Mouse (Mus musculus): ENCODE results near the gene Kdelr2. TPM values are rescaled to one million over a fixed set of nuclear protein-coding genes. Genes with fewer than 3 reads are reported as not detected.
A peak's percentile ranks its signal among the peaks of the same experiment; 100 is the strongest.

The Kdelr2 gene
- total RNA-seq, 1 experiment from 2014 or later: 25.0 TPM

GRCm38 (mm10) chr5:143465156-143466085 is 61.8 kb downstream of the Kdelr2 start:
- no peak; the same call in 1 of the 2 replicates for ATAC-seq (ENCODE audit: extremely low read depth, insufficient number of reproducible peaks, low FRiP score, poor library complexity, severe bottlenecking)

- ATAC-seq (ENCODE audit: extremely low read depth, insufficient number of reproducible peaks, low FRiP score, poor library complexity, severe bottlenecking): no peak
These were observed 63.4 kb downstream of the Kdelr2 start for GRCm38 (mm10) chr5:143466891-143467669.

- ATAC-seq (ENCODE audit: extremely low read depth, insufficient number of reproducible peaks, low FRiP score, poor library complexity, severe bottlenecking): no peak
These were observed 64.3 kb downstream of the Kdelr2 start for GRCm38 (mm10) chr5:143467931-143468330.

- ATAC-seq (ENCODE audit: extremely low read depth, insufficient number of reproducible peaks, low FRiP score, poor library complexity, severe bottlenecking): no peak
These were observed 66.0 kb downstream of the Kdelr2 start for GRCm38 (mm10) chr5:143469628-143470027.

- peak; percentile 61; the same call in 1 of the 2 replicates for ATAC-seq (ENCODE audit: extremely low read depth, insufficient number of reproducible peaks, low FRiP score, poor library complexity, severe bottlenecking)
These were observed 67.0 kb downstream of the Kdelr2 start for GRCm38 (mm10) chr5:143470421-143471164.

GRCm38 (mm10) chr5:143471165-143471546 is 67.5 kb downstream of the Kdelr2 start:
- ATAC-seq (ENCODE audit: extremely low read depth, insufficient number of reproducible peaks, low FRiP score, poor library complexity, severe bottlenecking): no peak

Other genes starting within 250 kb of the Kdelr2 start
- 12.0 and 12.5 TPM in 2 replicates for gene Rbak, start 223.1 kb upstream of the Kdelr2 start, total RNA-seq (2017)
- 0.37 and 0.70 TPM in 2 replicates for gene Spdye4b, start 222.8 kb upstream of the Kdelr2 start, total RNA-seq (2017)
- gene Spdye4a, start 176.9 kb upstream of the Kdelr2 start, total RNA-seq (2017): not detected in 2 replicates
- gene Zfp12, start 168.7 kb upstream of the Kdelr2 start, total RNA-seq (2017): 24.3 and 25.9 TPM in 2 replicates
- 3.0 and 3.2 TPM in 2 replicates for gene Zfp316, start 133.8 kb upstream of the Kdelr2 start, total RNA-seq (2017)
- gene Zfp853, start 110.2 kb upstream of the Kdelr2 start, total RNA-seq (2017): not detected in 2 replicates
- 14.1 and 15.0 TPM in 2 replicates for gene E130309D02Rik, start 88.5 kb upstream of the Kdelr2 start, total RNA-seq (2017)
- gene Zdhhc4, start 74.6 kb upstream of the Kdelr2 start, total RNA-seq (2017): 46.0 and 47.7 TPM in 2 replicates
- gene Grid2ip, start 46.5 kb upstream of the Kdelr2 start, total RNA-seq (2017): not detected in 2 replicates
- gene Daglb, start 60.7 kb downstream of the Kdelr2 start, total RNA-seq (2017): 14.5 and 15.7 TPM in 2 replicates
- 154 and 187 TPM in 2 replicates for gene Rac1, start 124.2 kb downstream of the Kdelr2 start, total RNA-seq (2017)
- gene Cyth3, start 218.6 kb downstream of the Kdelr2 start, total RNA-seq (2017): 10.2 and 11.3 TPM in 2 replicates